Mouse (Mus musculus): ENCODE results near the gene Srrm4.
"Not testable (repeated sequence)": the region's sequence is repeated elsewhere in the genome, so short reads cannot be mapped to it uniquely, and the experiment has no call there.

The Srrm4 gene

GRCm38 (mm10) chr5:116436117-116436516 is 155.5 kb downstream of the Srrm4 start:
- DNase-seq: no peak

DNA sequence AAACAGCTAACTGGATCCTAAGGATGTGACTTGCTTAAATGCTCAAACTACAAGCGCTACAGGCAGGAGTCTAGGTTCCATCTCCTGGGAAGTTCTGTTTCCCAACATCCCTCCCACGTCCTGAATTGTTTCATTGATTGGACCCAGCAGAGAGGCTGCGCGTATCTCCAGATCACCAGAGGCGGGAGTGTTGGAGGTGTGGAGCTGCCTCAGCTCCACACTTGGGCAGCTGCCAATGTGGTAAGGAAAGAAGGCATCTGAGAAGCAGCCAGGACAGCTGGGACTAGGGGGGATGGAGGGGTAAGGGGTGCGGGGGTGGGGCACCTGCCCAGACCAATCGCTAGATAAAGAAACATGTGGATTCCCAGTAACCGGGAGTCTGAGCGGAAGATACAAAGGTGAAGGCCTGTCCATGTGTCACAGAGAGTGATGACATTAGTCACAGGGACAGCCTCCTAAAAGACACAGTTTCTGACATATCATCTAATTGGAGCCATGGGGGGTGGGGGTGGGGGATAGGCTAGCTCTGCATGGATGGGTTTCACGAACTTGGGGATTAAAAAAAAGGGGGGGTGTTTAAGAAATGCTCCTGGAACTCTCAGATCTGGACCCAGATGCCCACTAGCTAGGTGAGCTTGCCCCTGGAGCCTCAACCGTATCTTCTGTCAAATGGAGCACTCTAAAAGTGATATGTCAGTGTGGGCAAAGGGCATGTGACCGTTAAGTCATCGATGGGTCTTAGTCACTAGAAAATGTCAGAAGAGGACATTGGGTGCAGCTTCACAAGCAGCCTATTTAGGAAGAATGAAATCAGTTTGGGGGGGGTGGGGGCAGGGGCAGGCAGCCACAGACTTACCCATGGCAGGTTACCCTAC is 156.4 kb downstream of the Srrm4 start:
- no peak for DNase-seq

- DNase-seq: no peak
Observed at GRCm38 (mm10) chr5:116432871-116433270, 158.7 kb downstream of the Srrm4 start.

- DNase-seq: no peak
Observed at GRCm38 (mm10) chr5:116426701-116427100, 164.9 kb downstream of the Srrm4 start.

DNA sequence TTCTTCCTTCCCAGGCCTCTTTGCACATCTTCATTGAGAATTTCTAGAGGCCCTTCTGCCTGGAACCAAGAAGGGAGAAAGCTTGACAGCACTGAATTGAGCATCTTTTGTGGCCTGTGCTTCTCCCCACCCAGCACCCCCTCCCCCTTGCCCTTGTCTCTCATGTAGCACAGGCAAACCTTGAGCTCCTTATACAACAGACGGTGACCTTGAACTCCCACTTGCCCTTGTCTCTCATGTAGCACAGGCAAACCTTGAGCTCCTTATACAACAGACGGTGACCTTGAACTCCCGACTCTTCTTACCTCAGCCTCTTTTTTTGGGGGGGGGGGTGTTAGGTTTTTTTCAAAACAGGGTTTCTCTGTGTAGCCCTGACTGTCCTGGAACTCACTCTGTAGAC is 165.9 kb downstream of the Srrm4 start:
- not testable (repeated sequence) for DNase-seq

DNA sequence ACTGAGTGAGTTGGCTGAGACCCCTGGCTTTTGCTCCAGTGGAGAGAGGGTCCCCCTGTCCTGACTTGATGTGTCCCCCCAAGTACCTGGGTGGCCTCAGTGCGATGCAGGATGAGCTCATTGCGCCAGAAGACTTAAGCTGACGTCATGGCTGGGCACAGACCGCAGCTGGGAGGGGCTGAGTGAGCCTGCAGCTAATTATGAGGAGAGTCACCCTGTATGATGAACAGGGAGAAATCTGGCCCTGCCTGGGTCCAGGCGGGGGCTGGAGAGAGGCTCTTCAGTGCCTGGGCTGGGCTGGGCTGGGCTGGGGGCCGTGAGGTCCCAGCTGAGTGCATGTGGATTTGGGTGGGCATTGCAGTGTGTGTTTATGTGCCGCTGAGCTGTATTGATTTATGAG is 166.3 kb downstream of the Srrm4 start:
- DNase-seq: no peak

- DNase-seq: no peak
Observed at GRCm38 (mm10) chr5:116423746-116424145, 167.9 kb downstream of the Srrm4 start.

DNA sequence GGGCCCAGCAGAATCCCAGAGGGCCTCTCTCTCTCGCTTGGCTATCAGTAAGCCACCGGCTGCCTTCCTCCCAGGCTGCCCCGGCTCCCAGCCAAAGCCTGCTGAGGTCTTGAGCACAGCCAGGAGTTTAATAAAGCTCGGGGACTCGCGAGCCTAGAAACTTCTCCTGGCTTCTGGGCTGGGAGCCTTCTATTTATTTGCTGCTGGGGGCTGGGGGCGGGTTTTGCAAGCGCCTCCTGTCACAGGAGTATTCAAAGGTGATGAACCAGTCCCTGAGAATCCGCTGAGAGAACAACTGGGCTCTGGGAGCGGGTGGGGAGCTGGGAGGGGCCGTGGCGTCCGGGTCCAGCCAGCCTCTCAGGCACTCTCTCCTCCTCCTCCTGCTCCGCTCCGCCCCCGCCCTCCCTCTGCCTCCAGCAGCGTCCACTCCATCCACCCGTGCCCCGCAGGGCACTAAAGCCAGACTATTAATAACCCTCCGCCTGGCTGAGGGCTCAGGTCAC is 168.9 kb downstream of the Srrm4 start, which contains the start of gene Hspb8:
Gene Hspb8 (minus strand): TSS at position 166 of the 503 bp plus-strand sequence.
- peak; percentile 7 to 9 for DNase-seq

DNA sequence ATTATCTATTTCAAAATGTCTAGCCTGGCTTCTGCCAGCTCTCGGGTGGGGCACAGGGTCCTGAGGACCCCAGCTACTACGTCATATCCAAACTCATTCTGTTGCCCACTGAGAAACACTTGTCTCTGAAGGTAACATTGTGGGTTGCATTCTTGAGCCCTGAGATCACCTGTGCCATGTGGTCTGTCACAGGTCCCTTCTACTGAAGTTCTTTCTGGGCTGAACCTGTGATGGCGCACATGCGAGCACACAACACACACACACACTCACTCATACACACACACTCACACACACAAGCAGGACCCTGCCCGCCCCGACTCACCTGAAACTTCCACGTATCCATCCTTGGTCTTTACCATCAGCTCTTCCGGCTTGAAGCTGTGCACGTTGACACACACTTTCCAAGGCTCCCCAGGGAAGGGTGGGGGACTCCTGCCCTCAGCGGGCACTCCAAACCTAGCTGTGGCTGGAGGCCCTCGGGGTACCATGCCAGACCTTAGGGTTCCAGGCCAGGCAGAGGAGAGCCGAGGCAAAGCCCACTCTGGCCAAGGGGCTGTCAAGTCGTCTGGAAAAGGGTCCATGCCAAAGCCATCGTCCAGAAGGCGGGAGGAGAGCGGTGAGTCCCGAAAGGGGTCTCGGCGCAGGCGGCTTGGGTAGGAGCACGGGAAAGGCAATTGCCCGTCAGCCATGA is 169.7 kb downstream of the Srrm4 start:
- no peak for DNase-seq

DNA sequence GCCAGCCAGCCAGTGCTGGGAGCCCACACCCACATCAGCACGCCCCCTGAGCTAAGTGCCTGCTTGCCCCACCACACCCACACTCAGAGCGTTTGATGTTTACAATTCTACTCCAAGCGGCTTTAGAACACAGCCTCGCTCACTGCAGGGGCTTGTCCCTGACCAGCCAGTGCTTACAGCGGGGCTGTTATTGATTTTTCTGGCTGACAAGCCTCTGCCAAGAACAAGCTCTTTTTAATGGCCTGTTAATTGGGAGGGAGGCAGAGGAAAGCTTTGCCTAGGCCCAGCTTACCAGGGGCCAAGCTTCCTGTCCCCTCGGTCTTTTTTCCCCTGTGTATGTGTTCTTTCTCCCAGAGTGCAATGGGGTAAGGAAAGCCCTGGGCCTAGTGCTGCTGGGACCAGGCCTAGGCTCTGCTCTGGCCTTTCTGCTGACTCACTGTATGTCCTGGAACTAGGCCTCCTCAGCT is 170.8 kb downstream of the Srrm4 start:
- no peak for DNase-seq

DNA sequence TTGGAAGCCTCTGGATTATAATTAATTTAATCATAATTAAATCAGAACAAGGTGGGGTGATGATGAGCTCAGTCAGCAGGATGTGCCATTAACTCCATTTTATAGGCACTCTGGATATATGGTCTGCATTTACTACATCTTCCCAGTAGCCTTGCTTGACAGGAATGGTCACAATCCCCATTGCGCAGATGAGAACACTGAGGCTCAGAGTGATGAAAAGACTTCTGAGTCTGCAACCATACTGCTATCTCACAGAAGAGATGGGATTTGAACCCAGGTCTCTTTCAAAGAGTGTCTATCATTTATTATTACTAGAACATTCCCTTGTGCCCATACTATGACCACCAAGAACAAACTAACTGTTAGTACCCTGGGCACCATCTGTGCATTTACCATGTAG is 171.4 kb downstream of the Srrm4 start:
- DNase-seq: no peak

GRCm38 (mm10) chr5:116419322-116420045 is 172.1 kb downstream of the Srrm4 start:
- no peak for DNase-seq

DNA sequence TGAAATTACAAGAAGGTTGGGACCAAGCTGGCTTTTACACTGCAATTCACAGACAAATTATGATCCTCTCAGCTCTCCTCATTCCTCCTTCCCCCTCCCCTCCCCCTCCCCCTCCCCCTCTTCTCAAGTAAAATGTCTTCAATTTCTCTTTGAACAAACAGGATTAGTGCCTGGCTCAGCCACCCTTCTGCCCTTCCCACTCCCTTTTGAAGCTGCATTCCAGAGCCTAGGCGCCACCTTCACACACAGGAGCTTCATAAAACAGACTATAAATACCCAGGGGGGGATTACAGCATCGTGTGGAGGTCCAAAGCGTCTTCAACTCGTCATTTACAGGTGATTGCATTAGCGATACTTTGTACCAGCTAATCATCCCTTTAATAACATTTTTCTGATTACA is 175.4 kb downstream of the Srrm4 start:
- no peak for DNase-seq

DNA sequence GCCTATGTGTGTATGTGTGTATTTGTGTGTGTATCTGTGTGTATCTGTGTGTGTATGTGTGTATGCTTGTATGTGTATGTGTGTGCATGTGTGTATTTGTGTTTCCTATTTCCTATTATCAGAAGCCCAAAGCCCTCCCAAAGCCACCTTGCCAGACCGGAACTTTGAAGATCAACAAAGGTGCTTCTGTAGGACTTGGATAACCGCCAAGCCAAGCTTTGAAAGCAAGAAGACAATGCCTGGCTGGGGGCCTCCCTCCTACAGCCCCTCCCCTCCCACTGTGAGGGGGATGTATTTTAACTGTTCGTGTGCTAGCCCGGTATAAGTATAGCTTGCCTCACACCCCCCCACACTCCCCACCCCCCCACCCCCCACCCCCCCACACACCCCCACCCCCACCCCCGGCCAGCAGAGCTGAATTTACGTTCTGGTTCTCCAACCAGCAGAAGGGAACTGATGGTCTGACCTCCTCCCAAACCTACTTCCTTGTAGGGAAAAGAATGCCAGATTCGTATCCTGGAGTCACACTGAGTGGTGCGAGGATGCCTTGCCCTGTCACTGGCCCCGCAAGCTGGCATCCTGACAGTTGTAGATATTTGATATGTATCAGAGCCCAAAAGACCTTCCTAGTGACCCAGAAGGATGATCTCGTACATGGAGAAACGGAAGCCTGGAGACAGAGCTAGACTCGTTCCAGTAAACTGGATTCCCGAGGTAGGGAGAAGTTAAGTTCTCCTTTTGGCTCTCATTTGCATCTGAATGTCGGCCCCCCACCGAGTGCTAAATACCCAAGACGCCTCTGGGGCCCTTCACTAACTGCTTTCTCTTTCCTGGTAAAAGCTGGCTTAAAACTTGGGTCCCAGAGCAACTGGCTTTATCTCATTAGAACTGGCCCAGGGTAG is 181.7 kb downstream of the Srrm4 start:
- no peak for DNase-seq

DNA sequence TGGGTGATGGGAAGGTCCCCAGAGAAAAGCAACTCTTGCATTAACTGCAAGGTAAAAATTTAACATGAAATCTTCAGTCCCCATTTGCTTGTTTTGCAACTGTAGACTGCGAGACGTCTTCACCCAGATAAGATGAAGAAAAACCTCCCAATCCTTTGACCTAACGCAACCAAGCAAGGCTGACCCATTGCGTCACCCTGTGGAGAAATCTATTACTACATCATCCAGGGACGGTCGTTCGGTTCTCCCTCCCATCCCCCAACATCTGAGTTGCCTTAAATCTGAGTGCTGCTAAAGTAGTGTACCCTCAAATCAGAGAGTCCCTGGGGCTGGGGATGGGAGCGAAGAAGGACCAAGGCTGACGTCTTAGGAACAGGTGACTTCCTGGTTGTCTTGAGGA is 182.7 kb downstream of the Srrm4 start:
- DNase-seq: no peak

- DNase-seq: no peak
Observed at GRCm38 (mm10) chr5:116407936-116408335, 183.7 kb downstream of the Srrm4 start.

DNA sequence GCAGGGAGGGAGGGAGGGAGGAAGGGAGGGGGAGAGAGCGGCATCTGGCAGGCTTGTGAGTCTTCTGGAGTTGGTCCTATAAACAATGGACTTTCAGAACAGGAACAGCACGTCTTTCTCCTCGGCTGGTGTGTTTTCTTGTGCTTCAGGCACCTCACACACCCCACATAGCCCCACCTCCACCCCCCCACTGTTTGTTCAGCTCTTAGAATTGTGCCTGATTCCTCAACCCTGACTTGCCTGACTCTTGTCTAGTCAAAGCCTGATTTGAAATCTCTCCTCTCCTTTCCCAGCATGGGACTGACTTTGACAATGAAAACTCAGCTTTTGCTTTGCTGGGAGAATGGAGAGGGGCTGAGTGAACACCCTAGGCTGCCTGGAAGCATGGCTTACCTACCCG is 184.3 kb downstream of the Srrm4 start:
- DNase-seq: no peak

DNA sequence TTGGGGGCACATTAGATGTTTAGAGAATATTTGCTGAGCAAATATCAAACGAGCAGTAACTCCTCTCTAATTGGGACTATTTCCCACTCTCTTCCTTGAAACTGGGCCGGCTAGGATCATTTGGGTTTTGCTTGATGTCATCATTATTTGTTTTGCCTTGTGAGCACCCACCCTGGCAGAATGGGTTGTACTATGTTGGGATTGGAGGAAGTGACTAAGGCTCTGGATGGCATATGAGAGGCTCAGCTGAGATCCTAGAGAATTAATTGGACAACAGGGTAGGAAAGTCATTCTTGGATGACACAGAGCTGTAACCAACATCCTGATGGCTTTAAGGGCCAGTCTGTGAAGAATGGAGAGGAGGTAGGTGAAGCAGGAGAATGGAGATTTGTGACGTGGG is 185.1 kb downstream of the Srrm4 start:
- DNase-seq: no peak

DNA sequence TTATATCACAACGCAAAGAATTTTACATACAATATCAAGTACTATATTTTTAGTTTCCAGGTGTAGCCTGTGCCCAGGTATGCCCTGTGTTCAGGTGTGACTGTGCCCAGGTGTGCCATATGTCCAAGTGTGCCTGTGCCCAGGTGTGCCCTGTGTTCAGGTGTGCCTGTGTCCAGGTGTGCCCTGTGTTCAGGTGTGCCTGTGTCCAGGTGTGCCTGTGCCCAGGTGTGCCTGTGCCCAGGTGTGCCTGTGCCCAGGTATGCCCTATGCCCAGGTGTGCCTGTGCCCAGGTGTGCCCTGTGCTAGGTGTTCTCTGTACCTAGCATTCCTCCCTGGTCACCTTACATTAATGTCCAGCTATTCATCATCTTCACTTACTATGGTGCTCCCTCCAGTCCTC is 185.7 kb downstream of the Srrm4 start:
- no peak for DNase-seq

DNA sequence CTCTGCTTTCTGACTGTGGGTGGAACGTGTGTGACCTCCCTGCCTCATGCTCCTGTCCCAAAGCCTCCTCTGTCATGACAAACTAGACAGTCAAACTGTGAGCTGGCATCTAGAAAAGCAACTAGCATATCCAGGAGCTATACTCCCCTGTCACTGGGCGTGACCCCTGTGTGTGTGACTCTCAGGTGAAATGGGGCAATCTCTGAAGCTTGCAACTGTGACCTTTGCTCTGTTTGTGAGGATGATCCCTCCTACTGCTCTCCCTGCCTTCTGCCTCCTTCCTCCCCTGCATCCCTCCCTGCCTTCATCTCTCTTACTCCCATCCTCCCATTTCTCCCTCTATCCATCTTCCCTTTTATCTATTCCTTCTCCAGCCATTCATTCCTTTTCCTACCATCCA is 187.6 kb downstream of the Srrm4 start:
- no peak for DNase-seq

- no peak for DNase-seq
Observed at GRCm38 (mm10) chr5:116400801-116401200, 190.8 kb downstream of the Srrm4 start.

Measured in thymus, adult 18-20 months (tissue).